Comparison of ENCODE assay signal across 18 mouse cellular contexts in the genomic region with DNA sequence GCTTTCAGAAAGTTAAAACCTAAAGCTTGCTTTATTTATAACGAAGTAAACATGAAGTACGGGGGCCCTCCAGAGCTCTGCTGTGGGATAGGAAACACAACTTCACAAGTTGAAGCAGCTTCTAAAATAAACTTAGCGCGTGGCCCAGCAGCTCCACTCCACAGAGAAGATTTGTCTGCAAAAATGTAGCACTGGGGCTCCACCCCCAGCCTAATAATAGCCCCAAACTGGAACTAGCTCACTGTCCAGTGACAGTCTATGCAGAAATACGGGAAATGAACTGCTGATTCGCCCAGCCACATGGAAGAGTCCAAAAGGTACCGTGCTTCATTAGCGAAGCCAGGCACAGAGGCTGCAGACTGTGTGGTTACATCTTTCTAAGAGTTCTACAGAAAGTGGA. TPM values are rescaled to one million over a fixed set of nuclear protein-coding genes. Genes with fewer than 3 reads are reported as not detected.
DNase-seq lines count a peak whose midpoint lies in the region; ATAC-seq and TF ChIP-seq lines count a peak whose summit lies in the region.
"Had no signal": no experiment of that assay in that cellular context is flagged by ENCODE, and none has a peak within 500 bp of the region (broad histone marks: within the 10 kb centered on the region; RNA-seq: fewer than 3 reads in every experiment).

No protein-coding gene starts in this region.

- TF ChIP-seq CTCF in cerebellum, adult 2 months (IDR thresholded peaks at IDR 0.05; ENCODE audit: borderline replicate concordance, insufficient read depth, low read depth, low read length) = no peak

- peaks cover 9% of the 10 kb centered on the region for H3K36me3 ChIP-seq in lung, embryonic 16.5 days (ENCODE audit: control insufficient read depth, insufficient read depth, low read length)
- H3K36me3 ChIP-seq in forebrain, embryonic 11.5 days (ENCODE audit: control insufficient read depth, insufficient read depth, low read length) = peaks cover 5% of the 10 kb centered on the region

- TF ChIP-seq POLR2A in cerebellum, adult 2 months (IDR thresholded peaks at IDR 0.05; ENCODE audit: borderline replicate concordance, insufficient read depth, low read length) = no peak

- H3K27ac ChIP-seq in lung, embryonic 16.5 days (ENCODE audit: low read length) = no peak overlapping the region
- H3K27ac ChIP-seq in forebrain, embryonic 11.5 days (ENCODE audit: low read depth, low read length) = no peak overlapping the region
- H3K27ac ChIP-seq in cerebellum, adult 2 months (ENCODE audit: insufficient read depth, low read length) = no peak overlapping the region
- H3K27ac ChIP-seq: embryonic facial prominence, embryonic 13.5 days; forebrain, embryonic 10.5 days; hindbrain, embryonic 13.5 days; liver, embryonic 14.5 days had no signal

- H3K9me3 ChIP-seq in lung, embryonic 16.5 days (ENCODE audit: control insufficient read depth, low read length) = no peaks in the 10 kb centered on the region
- no peaks in the 10 kb centered on the region for H3K9me3 ChIP-seq in forebrain, embryonic 11.5 days (ENCODE audit: control insufficient read depth, low read length)
- H3K9me3 ChIP-seq: embryonic facial prominence, embryonic 13.5 days; forebrain, embryonic 10.5 days; hindbrain, embryonic 13.5 days had no signal

- peaks cover 15% of the 10 kb centered on the region for H3K4me1 ChIP-seq in lung, embryonic 16.5 days (replicated peaks; ENCODE audit: control insufficient read depth, insufficient read depth, low read length)
- peaks cover 10% of the 10 kb centered on the region; the same call in 1 of the 2 replicates for H3K4me1 ChIP-seq in forebrain, embryonic 11.5 days (replicated peaks; ENCODE audit: control insufficient read depth, insufficient read depth, low read length)
- peaks cover 19% of the 10 kb centered on the region for H3K4me1 ChIP-seq in cerebellum, adult 2 months (ENCODE audit: control insufficient read depth, insufficient read depth, low read length)

- no peak overlapping the region for H3K4me3 ChIP-seq in lung, embryonic 16.5 days (ENCODE audit: low read length)
- no peak overlapping the region for H3K4me3 ChIP-seq in forebrain, embryonic 11.5 days (ENCODE audit: low read depth, low read length)
- H3K4me3 ChIP-seq in cerebellum, adult 2 months (replicated peaks; ENCODE audit: insufficient read depth, low read depth, low read length) = no peak overlapping the region
- H3K4me3 ChIP-seq: embryonic facial prominence, embryonic 13.5 days; forebrain, embryonic 10.5 days; hindbrain, embryonic 13.5 days had no signal

- intact Hi-C loops in heart, postnatal 25 days (cut with DNase I) = no loop called here
- intact Hi-C loops in heart, postnatal 10 days (cut with DNase I) = no loop called here

- peak overlapping the region; percentile 4; the same call in 1 of the 2 replicates for H3K9ac ChIP-seq in lung, embryonic 16.5 days (ENCODE audit: low read length)
- no peak overlapping the region for H3K9ac ChIP-seq in forebrain, embryonic 11.5 days (ENCODE audit: low read length)
- H3K9ac ChIP-seq: embryonic facial prominence, embryonic 13.5 days; hindbrain, embryonic 13.5 days; liver, embryonic 14.5 days had no signal

- ATAC-seq in lung, embryonic 16.5 days (ENCODE audit: low read depth) = no peak
- ATAC-seq in forebrain, embryonic 11.5 days (replicated peaks; ENCODE audit: low FRiP score) = no peak

- peak; percentile 98 for DNase-seq in heart, adult 11 months
- DNase-seq in heart, postnatal 25 days (ENCODE audit: low spot score) = no peak
- no peak for DNase-seq in lung, postnatal 25 days (ENCODE audit: low spot score)
- DNase-seq in heart, adult 8-10 months (ENCODE audit: low spot score) = peak; percentile 74
- DNase-seq in heart, postnatal 10 days = peak; percentile 69 to 73
- DNase-seq in forebrain, embryonic 11.5 days (ENCODE audit: low spot score) = no peak
- no peak for DNase-seq in cerebellum, adult 2 months
- DNase-seq: adrenal gland, adult 2 months; B cell, adult 2 months; cerebellum, postnatal 25 days; kidney, adult 11 months; kidney, postnatal 4 days; thymus, adult 18-20 months had no signal

- no peaks in the 10 kb centered on the region for H3K27me3 ChIP-seq in lung, embryonic 16.5 days (ENCODE audit: control insufficient read depth, insufficient read depth, low read depth, low read length)
- no peaks in the 10 kb centered on the region for H3K27me3 ChIP-seq in forebrain, embryonic 11.5 days (ENCODE audit: control insufficient read depth, insufficient read depth, low read length)
- no peaks in the 10 kb centered on the region for H3K27me3 ChIP-seq in cerebellum, adult 2 months (ENCODE audit: control insufficient read depth, insufficient read depth, low read length)
- H3K27me3 ChIP-seq: embryonic facial prominence, embryonic 13.5 days; hindbrain, embryonic 13.5 days had no signal

- H3K4me2 ChIP-seq in lung, embryonic 16.5 days (ENCODE audit: low read depth, low read length) = no peak overlapping the region
- H3K4me2 ChIP-seq in forebrain, embryonic 11.5 days (ENCODE audit: low read depth, low read length, severe bottlenecking) = no peak overlapping the region
- H3K4me2 ChIP-seq: embryonic facial prominence, embryonic 13.5 days; hindbrain, embryonic 13.5 days had no signal

- WGBS in lung, embryonic 16.5 days = 71% methylated on average over 8 of the region's 8 CpGs
- WGBS in forebrain, embryonic 11.5 days = 90% methylated on average over 8 of the region's 8 CpGs
- WGBS in cerebellum, adult 2 months = 86% methylated on average over 8 of the region's 8 CpGs

RNA-seq across cellular contexts. Expression of gene Lrsam1, which starts 7.9 kb away (rescaled TPM):
- total RNA-seq in heart, postnatal 25 days (2021) = 10 to 100 TPM; 12.4 to 16.4 TPM
- 9.3 and 10.6 TPM in 2 replicates for polyA plus RNA-seq in lung, embryonic 16.5 days (2015; fragmentation: Nextera tagmentation; extraction: Ambion mirVana)
- total RNA-seq in heart, adult 8-10 months (2022) = 10 to 100 TPM; 13.1 to 21.8 (median 17.5) TPM
- total RNA-seq in heart, postnatal 10 days (2021) = 10 to 100 TPM; 10.7 to 16.2 TPM
- polyA plus RNA-seq in forebrain, embryonic 11.5 days (2014; fragmentation: Nextera tagmentation; extraction: Ambion mirVana) = 10.7 and 13.0 TPM in 2 replicates
- polyA plus RNA-seq in cerebellum, adult 2 months (2012; rRNA removed) = 32.8 and 36.7 TPM in 2 replicates

RNA-seq across cellular contexts. Expression of gene Rpl12, which starts 8.0 kb away (rescaled TPM):
- 10 to 100 TPM; 54.8 to 58.8 TPM for total RNA-seq in heart, postnatal 25 days (2021)
- 145 and 151 TPM in 2 replicates for polyA plus RNA-seq in lung, embryonic 16.5 days (2015; fragmentation: Nextera tagmentation; extraction: Ambion mirVana)
- total RNA-seq in heart, adult 8-10 months (2022) = 10 to 100 TPM; 56.3 to 66.1 (median 58.9) TPM
- total RNA-seq in heart, postnatal 10 days (2021) = 100 to 1,000 TPM in 1 of 2 experiments, 10 to 100 TPM in 1; 94.4 to 121 TPM
- 134 and 151 TPM in 2 replicates for polyA plus RNA-seq in forebrain, embryonic 11.5 days (2014; fragmentation: Nextera tagmentation; extraction: Ambion mirVana)
- 257 and 289 TPM in 2 replicates for polyA plus RNA-seq in cerebellum, adult 2 months (2012; rRNA removed)

RNA-seq across cellular contexts. Expression of gene Slc2a8, which starts 12.6 kb away (rescaled TPM):
- 10 to 100 TPM; 14.6 to 16.0 TPM for total RNA-seq in heart, postnatal 25 days (2021)
- 19.2 and 20.6 TPM in 2 replicates for polyA plus RNA-seq in lung, embryonic 16.5 days (2015; fragmentation: Nextera tagmentation; extraction: Ambion mirVana)
- total RNA-seq in heart, adult 8-10 months (2022) = 10 to 100 TPM; 15.2 to 20.2 (median 17.1) TPM
- total RNA-seq in heart, postnatal 10 days (2021) = 10 to 100 TPM; 17.3 to 17.9 TPM
- 11.8 and 13.4 TPM in 2 replicates for polyA plus RNA-seq in forebrain, embryonic 11.5 days (2014; fragmentation: Nextera tagmentation; extraction: Ambion mirVana)
- 51.3 and 55.0 TPM in 2 replicates for polyA plus RNA-seq in cerebellum, adult 2 months (2012; rRNA removed)

Comparison
In these comparisons a context has a peak if more than half of its experiments do, and no peak if none do; other contexts are left out.
1. DNase-seq: peak in heart, adult 11 months (single experiment), heart, adult 8-10 months (single experiment) and heart, postnatal 10 days (2 of 2); none in heart, postnatal 25 days (single experiment), lung, postnatal 25 days (single experiment), forebrain, embryonic 11.5 days (single experiment) and cerebellum, adult 2 months (0 of 2).